Mouse (Mus musculus) cerebellum, adult 2 months (tissue): ENCODE measurements around the gene March9. TPM values are rescaled to one million over a fixed set of nuclear protein-coding genes. Genes with fewer than 3 reads are reported as not detected.
"Not testable (repeated sequence)": the region's sequence is repeated elsewhere in the genome, so short reads cannot be mapped to it uniquely, and the experiment has no call there.

Source experiments
- DNase-seq, 2 experiments: peaks; one replicate each; pipeline ENCODE4 v3.0.0; 2021
- H3K27ac ChIP-seq: fragments of 200-500 bp; 2 replicates; pipeline ENCODE4 v1.5.1; 2012; ENCODE audit warnings: low read length, control low read depth, inconsistent platforms; ENCODE audit not compliant: insufficient read depth
- H3K27me3 ChIP-seq: fragments of 200-500 bp; 2 replicates; pipeline ENCODE4 v1.6.1; 2012; ENCODE audit warnings: inconsistent platforms, mild to moderate bottlenecking, low read length, moderate library complexity; ENCODE audit not compliant: control insufficient read depth, insufficient read depth
- H3K4me1 ChIP-seq: fragments of 200-500 bp; 2 replicates; pipeline ENCODE4 v1.6.1; 2011; ENCODE audit warnings: low read length; ENCODE audit not compliant: control insufficient read depth, insufficient read depth
- H3K4me3 ChIP-seq: fragments of 200-500 bp; replicated peaks from 2 replicates; pipeline ENCODE3; 2011; ENCODE audit warnings: mild to moderate bottlenecking, low read depth, low read length, control low read depth; ENCODE audit not compliant: insufficient read depth
- CTCF ChIP-seq: fragments of 200-500 bp; IDR thresholded peaks from 2 replicates; pipeline ENCODE4 v1.5.1; 2011; ENCODE audit warnings: low read depth, mild to moderate bottlenecking, control low read depth, low read length, moderate library complexity, borderline replicate concordance; ENCODE audit not compliant: insufficient read depth
- POLR2A ChIP-seq: fragments of 200-500 bp; IDR thresholded peaks from 2 replicates; pipeline ENCODE4 v1.6.1; 2011; ENCODE audit warnings: low read length, control low read depth, borderline replicate concordance; ENCODE audit not compliant: insufficient read depth
- WGBS: fragments of 180-500 bp; shearing (Covaris S2); methylation state at CpG from one replicate; pipeline ENCODE4 v1.1.7; 2018; 5-methylcytosine and 5-hydroxymethylcytosine counted together
- polyA plus RNA-seq: library from polyadenylated mRNA; depleted of rRNA; stranded (reverse); fragments of >200 nt; gene quantifications from 2 replicates; pipeline ENCODE4 v1.2.3, GENCODE M21; 2012

The March9 gene
- polyA plus RNA-seq, 1 experiment = 11.8 TPM

DNA sequence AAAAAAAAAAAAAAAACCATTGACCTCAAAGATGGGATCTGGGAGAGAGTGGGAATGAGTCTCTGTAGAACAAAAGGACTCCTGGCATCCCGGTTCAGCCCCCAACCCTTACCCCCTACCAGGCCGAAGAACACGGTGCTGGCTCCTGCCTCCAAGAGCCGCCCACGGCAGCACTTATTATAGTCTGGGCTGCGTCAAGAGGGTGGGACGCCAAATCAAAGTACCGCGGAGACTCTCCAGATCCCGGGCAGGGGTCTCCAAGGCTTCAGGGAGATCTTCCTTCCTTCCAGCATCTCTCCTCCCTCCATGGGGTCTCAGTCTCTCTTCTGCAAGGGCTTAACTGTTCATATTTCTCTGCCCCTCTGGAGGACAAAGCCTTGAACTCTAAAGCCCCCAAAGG is 17.5 kb upstream of the March9 start:
- H3K4me3 ChIP-seq = no peak overlapping the region
- no peak for TF ChIP-seq CTCF
- no peak for TF ChIP-seq POLR2A
- no peak overlapping the region for H3K27ac ChIP-seq
- DNase-seq = no peak
- 20% methylated on average over 10 of the region's 10 CpGs for WGBS
- H3K4me1 ChIP-seq = peaks cover 13% of the 10 kb centered on the region
- no peaks in the 10 kb centered on the region for H3K27me3 ChIP-seq

DNA sequence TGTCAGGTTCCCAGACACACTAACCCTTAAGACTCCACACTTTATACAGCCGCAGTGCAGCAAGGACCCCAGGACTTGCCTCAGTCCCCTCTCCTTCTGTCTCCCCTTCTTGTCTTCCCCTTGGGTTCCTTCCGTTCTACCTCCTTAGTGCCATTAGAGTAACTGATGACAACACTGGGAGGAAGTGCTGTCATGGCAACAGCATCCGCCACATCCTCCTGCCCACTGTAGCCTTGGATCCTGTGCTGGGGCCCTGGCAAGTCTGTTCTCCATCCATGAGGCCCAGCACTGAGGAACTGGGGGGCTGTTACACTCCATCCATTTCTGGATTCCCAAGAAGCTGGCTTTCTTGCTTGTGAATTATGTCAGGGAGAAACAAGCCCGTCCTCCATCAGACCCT is 16.1 kb upstream of the March9 start:
- 46% methylated on average over 4 of the region's 4 CpGs for WGBS
- Histone ChIP-seq H3K27me3 (no peaks in the 10 kb centered on the region), H3K4me1 (peaks cover 12% of the 10 kb centered on the region), H3K4me3 (no peak overlapping the region), H3K27ac (no peak overlapping the region)
- DNase-seq = no peak
- TF ChIP-seq POLR2A (no peak), CTCF (no peak)

DNA sequence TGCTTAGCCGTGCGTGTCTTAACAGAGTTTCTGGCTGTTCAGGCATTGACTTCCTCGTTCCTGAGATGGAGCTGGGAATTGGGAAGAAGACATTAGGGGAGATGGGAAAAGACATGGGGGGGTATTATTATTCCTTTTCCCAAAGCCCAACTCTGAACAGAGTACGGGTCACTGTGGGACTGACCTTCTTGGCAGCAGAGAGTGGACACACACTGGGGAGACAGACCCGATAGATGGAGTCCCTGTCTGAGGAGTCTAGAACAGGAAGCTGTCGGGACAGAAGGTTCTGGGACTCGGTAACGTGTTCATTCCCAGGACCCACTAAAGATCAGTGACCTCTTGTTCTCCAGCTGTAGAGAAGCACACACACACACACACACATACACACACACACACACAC is 15.7 kb upstream of the March9 start:
- Histone ChIP-seq H3K4me3 (no peak overlapping the region), H3K27ac (no peak overlapping the region), H3K27me3 (no peaks in the 10 kb centered on the region), H3K4me1 (peaks cover 13% of the 10 kb centered on the region)
- no peak for TF ChIP-seq CTCF
- TF ChIP-seq POLR2A = no peak
- 57% methylated on average over 8 of the region's 8 CpGs for WGBS
- no peak for DNase-seq

DNA sequence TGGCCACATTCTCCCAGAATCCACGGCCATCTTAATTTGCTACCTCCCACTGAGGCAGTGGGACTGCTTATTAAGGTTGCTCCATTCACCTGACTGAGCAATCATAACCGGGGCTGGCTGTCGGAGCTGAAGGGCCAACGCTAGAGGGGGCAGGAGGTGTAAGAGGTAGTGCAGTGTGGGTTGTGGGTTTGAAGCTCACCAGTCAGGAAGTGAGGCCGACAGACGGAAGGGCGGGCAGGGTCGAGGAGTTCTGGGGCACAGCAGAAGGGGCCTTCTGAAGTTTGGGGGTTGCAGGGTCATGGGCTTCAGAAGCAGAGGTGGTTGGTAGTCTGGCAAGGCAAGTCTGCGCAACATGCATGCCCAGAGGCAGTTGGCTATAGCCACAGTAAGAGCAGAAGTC is 15.1 kb upstream of the March9 start, which contains the start of gene Agap2:
Gene Agap2, plus strand, starts transcription at position 205 of the 400 bp plus-strand sequence.
- H3K27ac ChIP-seq = no peak within 1 kb of the TSS
- no peak within 1 kb of the TSS for H3K4me3 ChIP-seq
- H3K27me3 ChIP-seq = no peaks in the 10 kb centered on the region
- WGBS = 72% methylated on average over 9 of the region's 9 CpGs
- TF ChIP-seq CTCF = no peak
- TF ChIP-seq POLR2A = no peak
- H3K4me1 ChIP-seq = peaks cover 13% of the 10 kb centered on the region
- DNase-seq = no peak

DNA sequence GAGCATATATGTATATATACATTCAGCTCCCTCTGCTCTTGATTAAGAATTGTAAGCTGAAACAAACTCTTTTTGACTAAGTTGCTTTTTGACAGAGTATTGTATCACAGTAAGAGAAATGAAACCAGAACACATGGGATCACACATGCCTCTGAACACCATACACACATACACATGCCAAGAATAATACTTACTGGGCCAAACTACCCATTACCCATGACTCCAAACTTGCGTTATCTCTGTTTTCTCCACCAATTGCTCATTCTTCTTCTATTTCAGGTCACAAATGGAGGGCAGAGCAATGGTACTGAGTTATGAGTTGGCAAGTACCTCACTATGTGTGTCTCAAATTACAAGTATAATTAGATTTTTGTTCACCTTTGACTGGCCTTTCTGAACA is 14.0 kb upstream of the March9 start:
- 93% methylated on average over 1 of the region's 1 CpGs for WGBS

DNA sequence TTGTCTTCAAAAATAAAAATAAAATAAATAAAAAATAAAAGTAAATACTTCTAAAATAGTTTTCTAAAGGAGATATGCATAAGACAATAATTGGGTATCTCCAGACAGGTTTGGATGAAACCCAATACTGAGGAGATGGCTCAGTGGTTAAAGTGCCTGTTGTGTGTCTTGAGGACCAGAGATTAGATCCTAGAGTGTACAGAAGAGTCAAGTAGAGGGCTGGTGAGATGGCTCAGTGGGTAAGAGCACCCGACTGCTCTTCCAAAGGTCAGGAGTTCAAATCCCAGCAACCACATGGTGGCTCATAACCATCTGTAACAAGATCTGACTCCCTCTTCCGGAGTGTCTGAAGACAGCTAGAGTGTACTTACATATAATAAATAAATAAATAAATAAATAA is 13.0 kb upstream of the March9 start:
- H3K27me3 ChIP-seq, H3K4me1 ChIP-seq, H3K27ac ChIP-seq, H3K4me3 ChIP-seq, DNase-seq: not testable (repeated sequence)
- WGBS = 77% methylated on average over 2 of the region's 2 CpGs

More for the DNA sequence above, 14.0 kb upstream of the March9 start:
- no peak overlapping the region for H3K4me3 ChIP-seq
- no peak for TF ChIP-seq CTCF
- TF ChIP-seq POLR2A = no peak
- DNase-seq = no peak
- no peaks in the 10 kb centered on the region for H3K27me3 ChIP-seq
- H3K4me1 ChIP-seq = peaks cover 13% of the 10 kb centered on the region
- H3K27ac ChIP-seq = no peak overlapping the region

DNA sequence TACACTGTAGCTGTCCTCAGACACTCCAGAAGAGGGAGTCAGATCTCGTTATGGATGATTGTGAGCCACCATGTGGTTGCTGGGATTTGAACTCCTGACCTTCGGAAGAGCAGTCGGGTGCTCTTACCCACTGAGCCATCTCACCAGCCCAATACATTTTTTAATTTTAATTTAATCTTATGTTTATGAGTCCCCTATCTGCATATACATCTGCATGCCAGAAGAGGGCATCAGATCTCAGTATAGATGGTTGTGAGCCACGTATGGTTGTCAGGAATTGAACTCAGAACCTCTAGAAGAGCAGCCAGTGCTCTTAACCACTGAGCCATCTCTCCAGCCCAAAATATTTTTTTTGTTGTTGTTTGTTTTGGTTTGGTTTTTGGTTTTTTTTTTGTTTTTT is 12.3 kb upstream of the March9 start:
- not testable (repeated sequence) for DNase-seq, H3K27ac ChIP-seq, H3K4me3 ChIP-seq, H3K27me3 ChIP-seq, H3K4me1 ChIP-seq
- WGBS = 68% methylated on average over 4 of the region's 4 CpGs

DNA sequence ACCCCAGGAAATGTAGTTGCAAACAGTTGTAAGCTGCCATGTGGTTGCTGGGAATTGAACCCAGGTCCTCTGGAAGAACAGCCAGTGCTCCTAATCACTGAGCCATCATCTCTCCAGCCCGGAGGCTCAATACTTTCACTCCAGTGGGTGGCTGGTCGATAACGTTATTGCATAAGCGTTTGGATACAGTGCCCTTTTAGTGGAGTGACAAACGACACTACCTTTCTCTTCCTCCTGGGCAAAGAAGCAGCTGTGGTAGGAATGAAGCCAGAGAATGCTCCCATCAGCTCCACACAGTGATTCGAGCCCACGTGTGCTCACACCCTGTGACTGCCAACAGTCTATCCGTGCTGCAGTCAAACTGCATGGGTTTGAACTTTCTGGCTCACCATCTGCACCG is 11.2 kb upstream of the March9 start:
- H3K4me3 ChIP-seq = peak overlapping the region; percentile 90
- DNase-seq = no peak
- H3K27ac ChIP-seq = no peak overlapping the region
- H3K27me3 ChIP-seq = no peaks in the 10 kb centered on the region
- peaks cover 4% of the 10 kb centered on the region; the same call in 1 of the 2 replicates for H3K4me1 ChIP-seq
- no peak for TF ChIP-seq POLR2A
- TF ChIP-seq CTCF = no peak
- WGBS = 40% methylated on average over 9 of the region's 9 CpGs
